Mouse (Mus musculus): ENCODE data around the gene Cpa4.

DNA sequence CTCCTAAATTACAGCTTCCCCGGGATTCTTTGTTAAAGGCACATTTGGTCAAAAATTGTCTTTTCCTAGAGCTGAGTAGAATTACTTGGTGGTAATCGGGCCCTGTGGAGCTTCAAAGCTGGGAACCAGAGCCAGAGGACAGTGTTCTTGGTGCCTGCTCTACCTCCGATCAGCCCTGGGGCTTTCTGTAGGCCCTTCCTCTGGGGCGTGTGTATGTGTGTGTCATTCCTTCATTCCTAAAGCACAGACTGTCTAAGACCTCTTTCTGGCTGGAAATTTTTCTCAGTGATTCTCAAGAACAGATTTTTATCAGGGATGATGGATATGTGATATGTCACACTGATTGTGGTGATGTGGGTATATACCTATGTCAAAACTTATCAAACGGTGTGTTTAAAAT is 29.4 kb upstream of the Cpa4 start:
- TF ChIP-seq CTCF (IDR thresholded peaks at IDR 0.05; ENCODE audit: extremely low read depth, insufficient read depth, low read length) (no peak), POLR2A (IDR thresholded peaks at IDR 0.05; ENCODE audit: extremely low read depth, insufficient read depth, low read length) (no peak)
